Mouse (Mus musculus) bone marrow macrophage, adult 2 months (primary cell): Measurements from ENCODE around the gene Ccdc117.

Experiments used
- CTCF ChIP-seq: IDR thresholded peaks from 2 replicates; pipeline ENCODE4 v1.5.1; 2012; ENCODE audit warnings: low read depth, mild to moderate bottlenecking, low read length, moderate library complexity
- POLR2A ChIP-seq: IDR thresholded peaks from 2 replicates; pipeline ENCODE4 v1.6.1; 2012; ENCODE audit warnings: mild to moderate bottlenecking, low read depth, low read length, borderline replicate concordance

DNA sequence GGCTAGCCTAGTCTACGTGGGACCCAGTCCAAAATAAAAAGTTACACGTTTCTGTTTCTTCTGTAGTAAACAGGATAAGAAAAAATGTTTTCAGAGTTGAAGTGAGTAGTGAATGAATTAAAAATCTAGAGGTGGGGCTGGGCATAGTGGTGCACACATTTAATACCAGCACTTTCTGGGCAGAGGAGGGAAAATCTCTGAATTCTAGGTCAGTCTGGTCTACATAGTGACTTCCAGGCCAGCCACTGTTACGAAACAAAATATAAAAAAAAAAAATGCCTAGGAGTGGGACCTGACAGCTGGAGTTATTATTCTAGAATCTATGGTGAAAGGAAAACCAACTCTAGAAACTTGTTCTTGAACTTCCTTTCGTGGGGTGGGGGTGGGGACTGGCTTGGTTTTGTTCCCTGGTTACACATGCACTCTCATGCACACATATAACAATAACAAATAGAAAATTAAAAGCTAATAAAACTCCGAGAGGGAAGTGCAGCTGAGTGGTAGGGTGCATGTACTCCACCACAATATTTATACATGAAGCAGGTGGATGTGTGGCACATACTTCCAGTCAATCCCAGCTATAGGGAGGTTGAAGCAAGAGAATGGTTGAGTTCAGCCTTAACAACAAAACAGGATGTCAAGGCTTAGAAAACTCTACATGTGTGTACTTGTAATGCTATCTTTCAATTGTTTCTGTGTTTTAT lies 647 bp upstream of the Ccdc117 start:
- TF ChIP-seq CTCF (no peak), POLR2A (no peak)
